Mouse (Mus musculus) intestine, embryonic 14.5 days (tissue): ENCODE results near the gene Stk40. TPM values are rescaled to one million over a fixed set of nuclear protein-coding genes. Genes with fewer than 3 reads are reported as not detected.

ENCODE experiments used
- ATAC-seq: fragments of 200-750 bp; cut with Nextera tagmentation; replicated peaks from 2 replicates; pipeline ENCODE4 v1.8.0; 2017; ENCODE audit warnings: low read depth, moderate number of reproducible peaks, moderate TSS enrichment, moderate library complexity; ENCODE audit not compliant: low FRiP score, low TSS enrichment
- DNase-seq: peaks from one replicate; pipeline ENCODE4 v3.0.0-alpha.2; 2018; ENCODE audit warnings: low spot score
- H3K27ac ChIP-seq: fragments of 300-500 bp; sonication (generic); 2 replicates; pipeline ENCODE4 v1.5.1; 2014; ENCODE audit warnings: low read depth, mild to moderate bottlenecking, control low read depth
- H3K27me3 ChIP-seq: fragments of 300-500 bp; sonication (generic); replicated peaks from 2 replicates; pipeline ENCODE4 v1.6.1; 2014; ENCODE audit warnings: low read length, control low read depth; ENCODE audit not compliant: control insufficient read depth, insufficient read depth
- H3K36me3 ChIP-seq: fragments of 300-500 bp; sonication (generic); 2 replicates; pipeline ENCODE4 v1.6.1; 2014; ENCODE audit warnings: low read length, control low read depth; ENCODE audit not compliant: control insufficient read depth, insufficient read depth
- H3K4me1 ChIP-seq: fragments of 300-500 bp; sonication (generic); replicated peaks from 2 replicates; pipeline ENCODE4 v1.6.1; 2014; ENCODE audit warnings: low read length, control low read depth, mixed read lengths; ENCODE audit not compliant: control insufficient read depth, insufficient read depth
- H3K4me2 ChIP-seq: fragments of 300-500 bp; sonication (generic); 2 replicates; pipeline ENCODE4 v1.6.1; 2014; ENCODE audit warnings: low read length
- H3K4me3 ChIP-seq: fragments of 300-500 bp; sonication (generic); 2 replicates; pipeline ENCODE4 v1.5.1; 2014; ENCODE audit warnings: low read depth, low read length, control low read depth, mixed read lengths
- H3K9ac ChIP-seq: fragments of 300-500 bp; sonication (generic); 2 replicates; pipeline ENCODE4 v1.6.1; 2014; ENCODE audit warnings: mild to moderate bottlenecking, low read length
- H3K9me3 ChIP-seq: fragments of 300-500 bp; sonication (generic); 2 replicates; pipeline ENCODE4 v1.6.1; 2016; ENCODE audit warnings: low read length, control low read depth; ENCODE audit not compliant: control insufficient read depth
- WGBS: fragments of 180-500 bp; shearing (Covaris S2); extraction: QIAGEN DNeasy Blood & Tissue Kit; methylation state at CpG from one replicate; pipeline ENCODE4 v1.1.7; 2014; 5-methylcytosine and 5-hydroxymethylcytosine counted together
- polyA plus RNA-seq: library from polyadenylated mRNA; unstranded; fragments of >200 nt; fragmentation: Nextera tagmentation; extraction: Ambion mirVana; gene quantifications from 2 replicates; pipeline ENCODE4 v1.2.1, GENCODE M21; 2014

The Stk40 gene
- polyA plus RNA-seq, 1 experiment from 2014 or later, result 22.5 TPM

DNA sequence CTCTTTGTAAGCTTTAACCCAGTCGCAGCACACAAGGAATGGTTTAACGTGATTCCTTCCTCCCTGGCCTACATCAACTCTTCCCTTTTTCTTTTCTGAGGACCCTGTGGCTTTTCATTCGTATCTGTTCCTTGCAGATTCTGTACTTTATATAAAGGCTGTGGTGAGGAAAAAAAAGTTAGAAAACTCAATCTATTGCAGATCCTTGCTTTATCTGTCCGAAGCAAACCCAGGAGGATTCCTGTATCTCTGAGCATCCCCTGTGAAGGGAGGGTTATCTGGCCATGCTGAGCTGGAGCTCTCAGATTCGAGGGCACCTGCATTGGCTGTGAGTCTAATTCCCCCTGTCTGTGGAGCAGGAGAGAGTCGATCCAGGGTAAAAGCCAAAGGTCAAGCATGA is 34.9 kb upstream of the Stk40 start:
- Histone ChIP-seq H3K4me1 (no peaks in the 10 kb centered on the region), H3K36me3 (no peaks in the 10 kb centered on the region), H3K27ac (no peak overlapping the region), H3K27me3 (no peaks in the 10 kb centered on the region), H3K4me2 (no peak overlapping the region), H3K9me3 (no peaks in the 10 kb centered on the region), H3K9ac (no peak overlapping the region), H3K4me3 (no peak overlapping the region)
- DNase-seq (no peak), ATAC-seq (no peak)
- WGBS, result 86% methylated on average over 6 of the region's 6 CpGs

GRCm38 (mm10) chr4:126077833-126078232 is 25.9 kb upstream of the Stk40 start:
- Histone ChIP-seq H3K4me2 (no peak overlapping the region), H3K4me1 (no peaks in the 10 kb centered on the region), H3K27ac (no peak overlapping the region), H3K27me3 (no peaks in the 10 kb centered on the region), H3K9ac (no peak overlapping the region), H3K36me3 (no peaks in the 10 kb centered on the region), H3K9me3 (no peaks in the 10 kb centered on the region), H3K4me3 (no peak overlapping the region)
- WGBS, result 84% methylated on average over 6 of the region's 6 CpGs
- no peak for ATAC-seq
- no peak for DNase-seq

- no peaks in the 10 kb centered on the region for H3K9me3 ChIP-seq
- no peaks in the 10 kb centered on the region for H3K36me3 ChIP-seq
- H3K27ac ChIP-seq, result no peak overlapping the region
- no peak overlapping the region for H3K9ac ChIP-seq
- WGBS, result 74% methylated on average over 4 of the region's 4 CpGs
- DNase-seq (no peak), ATAC-seq (no peak)
- no peaks in the 10 kb centered on the region for H3K4me1 ChIP-seq
- H3K4me3 ChIP-seq, result no peak overlapping the region
- H3K27me3 ChIP-seq, result no peaks in the 10 kb centered on the region
- no peak overlapping the region for H3K4me2 ChIP-seq
Observed at GRCm38 (mm10) chr4:126079266-126079665, 24.5 kb upstream of the Stk40 start.

DNA sequence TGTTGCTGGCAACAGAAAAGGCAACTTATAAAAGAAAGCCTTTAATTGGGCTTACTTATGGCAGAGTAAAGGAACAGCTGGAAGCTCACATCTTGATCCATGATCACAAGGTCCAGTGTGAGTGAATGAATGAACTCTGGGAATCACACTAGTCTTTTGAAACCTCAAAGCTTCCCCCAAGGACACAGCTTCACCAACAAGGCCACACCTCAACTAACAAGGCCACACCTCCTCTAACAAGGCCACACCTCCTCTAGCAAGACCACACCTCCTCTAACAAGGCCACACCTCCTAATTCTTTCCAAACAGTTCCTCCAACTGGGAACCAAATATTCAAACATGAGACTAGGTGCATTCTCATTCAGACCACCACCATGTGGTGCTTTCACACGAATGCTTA is 22.2 kb upstream of the Stk40 start:
- H3K36me3 ChIP-seq, result no peaks in the 10 kb centered on the region
- no peaks in the 10 kb centered on the region for H3K27me3 ChIP-seq
- DNase-seq (no peak), ATAC-seq (no peak)
- H3K9ac ChIP-seq, result no peak overlapping the region
- no peaks in the 10 kb centered on the region for H3K4me1 ChIP-seq
- H3K27ac ChIP-seq, result no peak overlapping the region
- 88% methylated on average over 1 of the region's 1 CpGs for WGBS
- H3K4me2 ChIP-seq, result no peak overlapping the region
- no peaks in the 10 kb centered on the region for H3K9me3 ChIP-seq
- H3K4me3 ChIP-seq, result no peak overlapping the region

GRCm38 (mm10) chr4:126083021-126083420 is 20.7 kb upstream of the Stk40 start:
- Histone ChIP-seq H3K9me3 (no peaks in the 10 kb centered on the region), H3K4me1 (no peaks in the 10 kb centered on the region), H3K4me3 (no peak overlapping the region), H3K36me3 (0 out of 2 replicates have a peak, but pooled peaks cover 4% of the 10 kb centered on the region), H3K9ac (no peak overlapping the region), H3K27me3 (no peaks in the 10 kb centered on the region), H3K4me2 (no peak overlapping the region), H3K27ac (no peak overlapping the region)
- ATAC-seq (no peak), DNase-seq (no peak)
- WGBS, result 85% methylated on average over 9 of the region's 9 CpGs

DNA sequence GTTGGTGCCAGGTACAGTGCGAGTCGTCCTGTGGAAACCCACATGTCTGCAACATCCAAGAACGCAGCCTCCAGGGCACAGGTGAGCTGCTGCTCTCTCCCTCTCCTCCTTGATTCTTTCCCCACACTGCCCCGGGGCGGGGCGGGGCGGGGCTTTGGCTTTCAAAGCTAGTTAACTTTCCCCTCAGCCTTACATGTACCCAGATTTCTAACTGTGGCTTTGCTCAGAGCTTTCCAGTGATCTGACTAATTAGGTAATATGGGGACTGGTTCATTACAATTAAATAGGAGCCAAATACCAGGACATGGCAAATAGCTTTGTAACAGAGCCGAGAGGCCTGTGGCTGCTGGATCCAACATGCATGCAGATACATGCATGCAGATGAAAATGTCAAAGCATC is 19.4 kb upstream of the Stk40 start:
- WGBS, result 61% methylated on average over 8 of the region's 8 CpGs
- H3K27me3 ChIP-seq, result no peaks in the 10 kb centered on the region
- no peaks in the 10 kb centered on the region for H3K4me1 ChIP-seq
- ATAC-seq (no peak), DNase-seq (no peak)
- H3K4me3 ChIP-seq, result no peak overlapping the region
- no peaks in the 10 kb centered on the region for H3K9me3 ChIP-seq
- no peak overlapping the region for H3K4me2 ChIP-seq
- no peak overlapping the region for H3K27ac ChIP-seq
- H3K36me3 ChIP-seq, result 0 out of 2 replicates have a peak, but pooled peaks cover 4% of the 10 kb centered on the region
- H3K9ac ChIP-seq, result no peak overlapping the region

DNA sequence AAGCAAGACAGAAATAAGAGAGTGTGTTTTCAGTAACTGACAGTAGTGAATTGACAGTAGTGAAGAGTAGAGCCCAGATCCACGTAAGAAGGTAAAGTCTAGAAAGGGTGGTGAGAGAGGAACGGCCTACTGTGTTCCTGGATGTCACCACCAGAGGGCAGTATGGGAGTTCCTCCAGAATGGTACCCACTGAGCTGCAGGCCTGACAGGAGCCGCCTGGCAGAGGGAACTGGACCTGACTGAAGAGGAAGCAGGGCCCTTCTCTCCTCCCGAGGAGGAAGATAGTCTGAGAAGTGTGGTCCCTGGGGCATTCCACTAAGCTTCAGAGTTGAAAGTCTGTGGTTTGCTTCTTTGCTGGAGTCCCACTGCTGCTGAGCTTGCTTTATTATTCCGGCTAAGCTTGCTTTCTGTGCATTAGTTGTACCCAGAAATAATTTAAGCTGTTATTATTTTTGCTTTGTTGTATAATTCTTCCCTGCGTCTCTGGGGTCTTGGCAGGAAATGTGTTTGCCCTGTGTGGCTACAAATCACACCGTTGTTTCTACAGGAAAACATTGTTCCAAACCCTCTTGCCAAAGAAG is 17.7 kb upstream of the Stk40 start:
- H3K9me3 ChIP-seq, result no peaks in the 10 kb centered on the region
- H3K9ac ChIP-seq, result no peak overlapping the region
- H3K36me3 ChIP-seq, result 0 out of 2 replicates have a peak, but pooled peaks cover 4% of the 10 kb centered on the region
- WGBS, result 26% methylated on average over 7 of the region's 7 CpGs
- DNase-seq (peak; percentile 91), ATAC-seq (peak; percentile 80; the same call in 1 of the 2 replicates)
- H3K4me2 ChIP-seq, result no peak overlapping the region
- H3K4me1 ChIP-seq, result no peaks in the 10 kb centered on the region
- no peak overlapping the region for H3K27ac ChIP-seq
- H3K4me3 ChIP-seq, result no peak overlapping the region
- H3K27me3 ChIP-seq, result no peaks in the 10 kb centered on the region

GRCm38 (mm10) chr4:126090101-126090847 is 13.5 kb upstream of the Stk40 start:
- Histone ChIP-seq H3K9me3 (no peaks in the 10 kb centered on the region), H3K4me2 (no peak overlapping the region), H3K4me1 (no peaks in the 10 kb centered on the region), H3K27me3 (no peaks in the 10 kb centered on the region), H3K9ac (no peak overlapping the region), H3K4me3 (no peak overlapping the region), H3K36me3 (0 out of 2 replicates have a peak, but pooled peaks cover 4% of the 10 kb centered on the region), H3K27ac (no peak overlapping the region)
- no peak for DNase-seq
- ATAC-seq, result no peak
- 66% methylated on average over 7 of the region's 7 CpGs for WGBS

DNA sequence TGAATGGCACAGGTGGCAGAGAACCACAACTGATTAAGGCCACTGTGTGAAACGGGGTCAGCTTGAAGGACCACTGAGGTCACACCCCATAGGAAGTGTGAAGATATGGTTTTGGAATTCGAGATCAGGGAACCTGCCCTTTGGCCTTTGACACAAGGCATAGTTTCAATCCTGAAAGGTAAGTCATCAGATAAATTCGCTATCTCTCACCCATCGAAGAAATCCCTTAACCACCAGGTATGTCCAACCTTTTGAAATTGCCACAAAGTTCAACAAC is 13.0 kb upstream of the Stk40 start:
- Histone ChIP-seq H3K4me3 (no peak overlapping the region), H3K4me1 (no peaks in the 10 kb centered on the region), H3K9ac (no peak overlapping the region), H3K36me3 (0 out of 2 replicates have a peak, but pooled peaks cover 4% of the 10 kb centered on the region), H3K27me3 (no peaks in the 10 kb centered on the region), H3K9me3 (no peaks in the 10 kb centered on the region), H3K4me2 (no peak overlapping the region), H3K27ac (no peak overlapping the region)
- WGBS, result 73% methylated on average over 4 of the region's 4 CpGs
- no peak for DNase-seq
- ATAC-seq, result no peak
